ENCODE assay signal across 14 mouse cellular contexts in genomic region chr12:92040481-92040880, GRCm38 (mm10).
A peak's percentile ranks its signal among the peaks of the same experiment; 100 is the strongest.
DNase-seq lines count a peak whose midpoint lies in the region; ATAC-seq and TF ChIP-seq lines count a peak whose summit lies in the region.
"Had no signal": no experiment of that assay in that cellular context is flagged by ENCODE, and none has a peak within 500 bp of the region (broad histone marks: within the 10 kb centered on the region; RNA-seq: fewer than 3 reads in every experiment).

No protein-coding gene starts in this region.

- no peaks in the 10 kb centered on the region for H3K4me1 ChIP-seq in lung, postnatal 0 days (ENCODE audit: insufficient read depth, low read depth, low read length)
- H3K4me1 ChIP-seq: heart, embryonic 15.5 days; lung, embryonic 15.5 days had no signal

- H3K27me3 ChIP-seq in lung, postnatal 0 days (replicated peaks; ENCODE audit: insufficient read depth, low read length) = no peaks in the 10 kb centered on the region
- H3K27me3 ChIP-seq: heart, embryonic 15.5 days; lung, embryonic 15.5 days had no signal

- 63% methylated on average over 1 of the region's 1 CpGs for WGBS in lung, postnatal 0 days

- no peak for TF ChIP-seq CTCF in lung, postnatal 0 days (IDR thresholded peaks at IDR 0.05)

- ATAC-seq in lung, postnatal 0 days = no peak

- H3K9ac ChIP-seq in lung, postnatal 0 days (replicated peaks; ENCODE audit: low read depth) = no peak overlapping the region
- H3K9ac ChIP-seq: heart, embryonic 15.5 days; lung, embryonic 15.5 days had no signal

- H3K9me3 ChIP-seq in lung, postnatal 0 days (ENCODE audit: low read length) = no peaks in the 10 kb centered on the region
- H3K9me3 ChIP-seq: heart, embryonic 15.5 days; lung, embryonic 15.5 days had no signal

- H3K4me3 ChIP-seq in lung, postnatal 0 days (ENCODE audit: low read depth, low read length) = no peak overlapping the region
- H3K4me3 ChIP-seq: gastrocnemius, adult 2 months; heart, embryonic 15.5 days; left cerebral cortex, adult 2 months; lung, embryonic 15.5 days had no signal

- no peak overlapping the region for H3K27ac ChIP-seq in lung, postnatal 0 days (ENCODE audit: low read length)
- H3K27ac ChIP-seq: gastrocnemius, adult 2 months; heart, embryonic 15.5 days; left cerebral cortex, adult 2 months; lung, embryonic 15.5 days had no signal

- DNase-seq in adrenal gland, postnatal 10 days = peak; percentile 36
- no peak for DNase-seq in adrenal gland, adult 8-10 months
- DNase-seq in lung, postnatal 0 days (ENCODE audit: low spot score) = peak; percentile 36
- no peak for DNase-seq in lung, postnatal 4 days
- DNase-seq in c-Kit-positive CD71-positive TER-119-negative erythroid progenitor cells, embryonic 14.5 days (ENCODE audit: low read depth) = peak; percentile 1
- peak; percentile 78 for DNase-seq in mesoderm, embryonic 11.5 days (ENCODE audit: low read depth, low spot score)
- DNase-seq in layer of hippocampus, adult 18-20 months (ENCODE audit: low spot score in 2 of 2) = no peak
- DNase-seq in B cell, adult 2 months = no peak
- DNase-seq: gastrocnemius, adult 2 months; kidney, adult 11 months; thymus, postnatal 25 days had no signal

- no peaks in the 10 kb centered on the region for H3K36me3 ChIP-seq in lung, postnatal 0 days (ENCODE audit: insufficient read depth, low read length)
- H3K36me3 ChIP-seq: heart, embryonic 15.5 days; lung, embryonic 15.5 days had no signal

- no peak overlapping the region for H3K4me2 ChIP-seq in lung, postnatal 0 days (replicated peaks; ENCODE audit: low read depth, low read length)
- H3K4me2 ChIP-seq: heart, embryonic 15.5 days; lung, embryonic 15.5 days had no signal

- no peak for TF ChIP-seq EP300 in lung, postnatal 0 days (IDR thresholded peaks at IDR 0.05)

Comparison
In these comparisons a context has a peak if more than half of its experiments do, and no peak if none do; other contexts are left out.
1. DNase-seq: peak in adrenal gland, postnatal 10 days (single experiment), lung, postnatal 0 days (single experiment), c-Kit-positive CD71-positive TER-119-negative erythroid progenitor cells, embryonic 14.5 days (single experiment) and mesoderm, embryonic 11.5 days (single experiment); none in adrenal gland, adult 8-10 months (single experiment), lung, postnatal 4 days (0 of 2), layer of hippocampus, adult 18-20 months (0 of 2) and B cell, adult 2 months (0 of 2).